Mouse (Mus musculus): ENCODE data around the gene Cadm2.

DNA sequence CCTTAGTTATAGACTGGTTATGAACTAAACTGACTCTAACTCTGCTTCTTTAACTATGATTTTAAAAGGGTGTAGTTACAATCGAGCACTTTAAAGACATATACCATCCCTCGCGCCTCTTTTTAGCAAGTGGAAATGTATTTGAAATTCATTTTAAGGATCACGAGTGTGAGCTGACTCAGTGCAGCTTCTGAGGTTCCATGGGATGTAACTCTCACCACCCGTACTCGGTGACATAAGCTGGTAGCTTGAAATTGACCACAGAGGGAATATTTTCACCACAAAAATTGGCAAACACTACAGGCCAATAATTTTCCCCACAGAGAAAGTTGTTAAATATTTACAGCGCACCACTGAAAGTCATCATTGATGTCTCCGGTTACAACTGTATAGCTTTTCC is 730.8 kb downstream of the Cadm2 start:
- TF ChIP-seq CTCF (IDR thresholded peaks at IDR 0.05; ENCODE audit: borderline replicate concordance, extremely low read depth, insufficient read depth, insufficient read length) (no peak), POLR2A (IDR thresholded peaks at IDR 0.05; ENCODE audit: borderline replicate concordance, extremely low read depth, insufficient read depth, insufficient read length, poor library complexity, severe bottlenecking) (no peak)

Data from brain, embryonic 14.5 days (tissue).